Mouse (Mus musculus) heart, embryonic 12.5 days (tissue): ENCODE measurements around the gene Nptn. TPM values are rescaled to one million over a fixed set of nuclear protein-coding genes. Genes with fewer than 3 reads are reported as not detected.

Experiments
- ATAC-seq: fragments of 200-750 bp; cut with Nextera tagmentation; 2 replicates; pipeline ENCODE4 v1.8.0; 2017; ENCODE audit warnings: moderate TSS enrichment, moderate library complexity; ENCODE audit not compliant: insufficient number of reproducible peaks, low FRiP score
- H3K27ac ChIP-seq: fragments of 300-500 bp; sonication (generic); 2 replicates; pipeline ENCODE4 v1.5.1; 2016; ENCODE audit warnings: mild to moderate bottlenecking, moderate library complexity; ENCODE audit not compliant: poor library complexity, severe bottlenecking
- H3K27me3 ChIP-seq: fragments of 300-500 bp; sonication (generic); replicated peaks from 2 replicates; pipeline ENCODE4 v1.6.1; 2016; ENCODE audit warnings: mild to moderate bottlenecking, moderate library complexity
- H3K36me3 ChIP-seq: fragments of 300-500 bp; sonication (generic); 2 replicates; pipeline ENCODE4 v1.6.1; 2016; ENCODE audit warnings: mild to moderate bottlenecking, moderate library complexity
- H3K4me1 ChIP-seq: fragments of 300-500 bp; sonication (generic); replicated peaks from 2 replicates; pipeline ENCODE4 v1.6.1; 2016; ENCODE audit warnings: mild to moderate bottlenecking
- H3K4me2 ChIP-seq: fragments of 300-500 bp; sonication (generic); 2 replicates; pipeline ENCODE4 v1.6.1; 2016; ENCODE audit warnings: mild to moderate bottlenecking, moderate library complexity
- H3K4me3 ChIP-seq: fragments of 300-500 bp; sonication (generic); 2 replicates; pipeline ENCODE4 v1.5.1; 2016; ENCODE audit warnings: mild to moderate bottlenecking
- H3K9ac ChIP-seq: fragments of 300-500 bp; sonication (generic); 2 replicates; pipeline ENCODE4 v1.6.1; 2016; ENCODE audit warnings: mild to moderate bottlenecking, moderate library complexity
- H3K9me3 ChIP-seq: fragments of 300-500 bp; sonication (generic); replicated peaks from 2 replicates; pipeline ENCODE4 v1.6.1; 2016; ENCODE audit warnings: mild to moderate bottlenecking, moderate library complexity
- WGBS: fragments of 180-500 bp; shearing (Covaris S2); methylation state at CpG from one replicate; pipeline ENCODE4 v1.1.7; 2016; 5-methylcytosine and 5-hydroxymethylcytosine counted together
- polyA plus RNA-seq: library from polyadenylated mRNA; unstranded; fragments of >200 nt; fragmentation: Nextera tagmentation; extraction: Ambion mirVana; gene quantifications from 2 replicates; pipeline ENCODE4 v1.2.1, GENCODE M21; 2016

Nptn gene
- polyA plus RNA-seq, 1 experiment from 2014 or later, result 122 TPM

GRCm38 (mm10) chr9:58657735-58658512 is 75.9 kb downstream of the Nptn start:
- H3K9ac ChIP-seq, result peak overlapping the region; percentile 7; the same call in 1 of the 2 replicates

GRCm38 (mm10) chr9:58658596-58659309 is 76.7 kb downstream of the Nptn start:
- H3K4me2 ChIP-seq, result no peak overlapping the region
- 60% methylated on average over 4 of the region's 4 CpGs for WGBS
- no peak overlapping the region for H3K4me3 ChIP-seq
- H3K27ac ChIP-seq, result peak overlapping the region; percentile 70
- peaks cover 35% of the 10 kb centered on the region for H3K4me1 ChIP-seq
- H3K36me3 ChIP-seq, result peaks cover 32% of the 10 kb centered on the region
- no peak overlapping the region for H3K9ac ChIP-seq
- 0 out of 2 replicates have a peak, but pooled peaks cover 2% of the 10 kb centered on the region for H3K9me3 ChIP-seq
- no peaks in the 10 kb centered on the region for H3K27me3 ChIP-seq
- no peak for ATAC-seq

More at GRCm38 (mm10) chr9:58657735-58658512, 75.9 kb downstream of the Nptn start:
- no peaks in the 10 kb centered on the region for H3K27me3 ChIP-seq
- H3K4me3 ChIP-seq, result no peak overlapping the region
- H3K4me2 ChIP-seq, result no peak overlapping the region
- 50% methylated on average over 5 of the region's 5 CpGs for WGBS
- 0 out of 2 replicates have a peak, but pooled peaks cover 2% of the 10 kb centered on the region for H3K9me3 ChIP-seq
- ATAC-seq, result peak; percentile 83
- H3K36me3 ChIP-seq, result peaks cover 29% of the 10 kb centered on the region
- H3K4me1 ChIP-seq, result peaks cover 35% of the 10 kb centered on the region
- H3K27ac ChIP-seq, result peak overlapping the region; percentile 70

- no peak overlapping the region for H3K4me2 ChIP-seq
- 0 out of 2 replicates have a peak, but pooled peaks cover 2% of the 10 kb centered on the region for H3K9me3 ChIP-seq
- no peak for ATAC-seq
- H3K27me3 ChIP-seq, result no peaks in the 10 kb centered on the region
- H3K9ac ChIP-seq, result no peak overlapping the region
- peaks cover 34% of the 10 kb centered on the region for H3K36me3 ChIP-seq
- WGBS, result 83% methylated on average over 3 of the region's 3 CpGs
- peaks cover 35% of the 10 kb centered on the region for H3K4me1 ChIP-seq
- no peak overlapping the region for H3K4me3 ChIP-seq
- H3K27ac ChIP-seq, result peak overlapping the region; percentile 70
These were observed 77.3 kb downstream of the Nptn start for GRCm38 (mm10) chr9:58659331-58659730.

- H3K9me3 ChIP-seq, result 0 out of 2 replicates have a peak, but pooled peaks cover 2% of the 10 kb centered on the region
- H3K4me1 ChIP-seq, result peaks cover 35% of the 10 kb centered on the region
- peak; percentile 73 for ATAC-seq
- H3K4me3 ChIP-seq, result no peak overlapping the region
- 60% methylated on average over 9 of the region's 9 CpGs for WGBS
- no peaks in the 10 kb centered on the region for H3K27me3 ChIP-seq
- no peak overlapping the region for H3K9ac ChIP-seq
- peaks cover 35% of the 10 kb centered on the region for H3K36me3 ChIP-seq
- no peak overlapping the region for H3K4me2 ChIP-seq
- H3K27ac ChIP-seq, result peak overlapping the region; percentile 70; the same call in 1 of the 2 replicates
These were observed 77.9 kb downstream of the Nptn start for GRCm38 (mm10) chr9:58659989-58660388.

GRCm38 (mm10) chr9:58660673-58661072 is 78.6 kb downstream of the Nptn start:
- 88% methylated on average over 3 of the region's 3 CpGs for WGBS
- H3K4me1 ChIP-seq, result peaks cover 35% of the 10 kb centered on the region
- H3K9me3 ChIP-seq, result 0 out of 2 replicates have a peak, but pooled peaks cover 2% of the 10 kb centered on the region
- H3K4me2 ChIP-seq, result no peak overlapping the region
- no peak overlapping the region for H3K4me3 ChIP-seq
- 0 out of 2 replicates have a peak overlapping the region, but pooled peaks have one; percentile 26 for H3K27ac ChIP-seq
- H3K9ac ChIP-seq, result no peak overlapping the region
- no peak for ATAC-seq
- peaks cover 42% of the 10 kb centered on the region for H3K36me3 ChIP-seq
- H3K27me3 ChIP-seq, result no peaks in the 10 kb centered on the region

GRCm38 (mm10) chr9:58662007-58662406 is 80.0 kb downstream of the Nptn start:
- no peak overlapping the region for H3K4me3 ChIP-seq
- H3K27me3 ChIP-seq, result no peaks in the 10 kb centered on the region
- 0 out of 2 replicates have a peak, but pooled peaks cover 2% of the 10 kb centered on the region for H3K9me3 ChIP-seq
- 84% methylated on average over 4 of the region's 4 CpGs for WGBS
- H3K27ac ChIP-seq, result no peak overlapping the region
- peaks cover 35% of the 10 kb centered on the region for H3K4me1 ChIP-seq
- ATAC-seq, result no peak
- no peak overlapping the region for H3K4me2 ChIP-seq
- peaks cover 49% of the 10 kb centered on the region for H3K36me3 ChIP-seq
- no peak overlapping the region for H3K9ac ChIP-seq

GRCm38 (mm10) chr9:58662791-58663190 is 80.8 kb downstream of the Nptn start:
- Histone ChIP-seq H3K9me3 (0 out of 2 replicates have a peak, but pooled peaks cover 2% of the 10 kb centered on the region), H3K4me3 (no peak overlapping the region), H3K27ac (0 out of 2 replicates have a peak overlapping the region, but pooled peaks have one; percentile 18), H3K4me2 (no peak overlapping the region), H3K27me3 (no peaks in the 10 kb centered on the region), H3K9ac (no peak overlapping the region), H3K36me3 (peaks cover 46% of the 10 kb centered on the region), H3K4me1 (peaks cover 31% of the 10 kb centered on the region)
- no peak for ATAC-seq
- WGBS, result 70% methylated on average over 3 of the region's 3 CpGs

- Histone ChIP-seq H3K4me1 (peaks cover 20% of the 10 kb centered on the region), H3K4me2 (no peak overlapping the region), H3K36me3 (peaks cover 43% of the 10 kb centered on the region), H3K27ac (no peak overlapping the region), H3K9ac (no peak overlapping the region), H3K27me3 (no peaks in the 10 kb centered on the region), H3K4me3 (no peak overlapping the region), H3K9me3 (0 out of 2 replicates have a peak, but pooled peaks cover 2% of the 10 kb centered on the region)
- WGBS, result 81% methylated on average over 9 of the region's 9 CpGs
- no peak for ATAC-seq
These were observed 83.5 kb downstream of the Nptn start for GRCm38 (mm10) chr9:58665492-58665891.

GRCm38 (mm10) chr9:58666191-58666590 is 84.2 kb downstream of the Nptn start:
- Histone ChIP-seq H3K9ac (no peak overlapping the region), H3K36me3 (peaks cover 39% of the 10 kb centered on the region), H3K4me3 (no peak overlapping the region), H3K27ac (no peak overlapping the region), H3K4me1 (peaks cover 20% of the 10 kb centered on the region), H3K4me2 (no peak overlapping the region), H3K9me3 (0 out of 2 replicates have a peak, but pooled peaks cover 2% of the 10 kb centered on the region), H3K27me3 (no peaks in the 10 kb centered on the region)
- WGBS, result 53% methylated on average over 9 of the region's 9 CpGs
- no peak for ATAC-seq

GRCm38 (mm10) chr9:58667244-58667643 is 85.2 kb downstream of the Nptn start:
- Histone ChIP-seq H3K27me3 (no peaks in the 10 kb centered on the region), H3K36me3 (peaks cover 33% of the 10 kb centered on the region), H3K4me2 (no peak overlapping the region), H3K9me3 (no peaks in the 10 kb centered on the region), H3K27ac (no peak overlapping the region), H3K4me1 (peaks cover 22% of the 10 kb centered on the region), H3K4me3 (no peak overlapping the region), H3K9ac (no peak overlapping the region)
- no peak for ATAC-seq
- WGBS, result 78% methylated on average over 9 of the region's 9 CpGs

GRCm38 (mm10) chr9:58668171-58668570 is 86.1 kb downstream of the Nptn start:
- H3K4me3 ChIP-seq, result no peak overlapping the region
- H3K4me2 ChIP-seq, result no peak overlapping the region
- H3K9me3 ChIP-seq, result no peaks in the 10 kb centered on the region
- H3K4me1 ChIP-seq, result peaks cover 27% of the 10 kb centered on the region
- 64% methylated on average over 3 of the region's 3 CpGs for WGBS
- ATAC-seq, result no peak
- H3K27ac ChIP-seq, result peak overlapping the region; percentile 49; the same call in 1 of the 2 replicates
- H3K36me3 ChIP-seq, result peaks cover 24% of the 10 kb centered on the region
- H3K9ac ChIP-seq, result no peak overlapping the region
- H3K27me3 ChIP-seq, result no peaks in the 10 kb centered on the region
